In the genomic region with DNA sequence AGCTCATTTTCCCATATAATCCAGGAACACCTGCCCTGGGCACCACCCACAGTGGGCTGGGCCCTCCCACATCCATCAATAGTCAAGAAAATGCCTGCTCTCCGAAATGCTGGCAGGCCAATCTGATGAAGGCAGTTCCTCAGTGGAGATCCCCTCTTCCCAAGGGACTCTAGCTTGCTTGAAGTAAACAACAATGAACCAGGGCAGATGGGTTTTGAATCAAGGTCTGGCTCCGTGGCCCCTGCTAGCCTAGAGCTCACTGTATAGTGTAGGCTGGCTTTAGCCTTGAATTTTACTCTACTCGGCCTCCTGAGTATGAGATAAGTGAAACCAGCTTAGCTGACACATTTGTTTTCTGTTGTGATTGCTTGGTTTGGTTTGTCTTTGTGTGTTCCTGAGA, we compare ENCODE assay signal across 19 mouse cellular contexts. TPM values are rescaled to one million over a fixed set of nuclear protein-coding genes. Genes with fewer than 3 reads are reported as not detected.
A peak's percentile ranks its signal among the peaks of the same experiment; 100 is the strongest.
DNase-seq lines count a peak whose midpoint lies in the region; ATAC-seq and TF ChIP-seq lines count a peak whose summit lies in the region.
"Had no signal": no experiment of that assay in that cellular context is flagged by ENCODE, and none has a peak within 500 bp of the region (broad histone marks: within the 10 kb centered on the region; RNA-seq: fewer than 3 reads in every experiment).

No protein-coding gene starts in this region.

- no peaks in the 10 kb centered on the region for H3K4me1 ChIP-seq in embryonic facial prominence, embryonic 14.5 days (ENCODE audit: control insufficient read depth, insufficient read depth, low read length)
- H3K4me1 ChIP-seq in embryonic facial prominence, embryonic 10.5 days, result peaks cover 3% of the 10 kb centered on the region; the same call in 1 of the 2 replicates
- H3K4me1 ChIP-seq in spleen, adult 2 months (ENCODE audit: control insufficient read depth, insufficient read depth, insufficient read length), result peaks cover 25% of the 10 kb centered on the region; the same call in 1 of the 2 replicates
- H3K4me1 ChIP-seq in brown adipose tissue, adult 24 weeks (ENCODE audit: control insufficient read depth, insufficient read depth, insufficient read length, low read length), result no peaks in the 10 kb centered on the region; the same call in none of the 2 replicates
- H3K4me1 ChIP-seq: hindbrain, embryonic 12.5 days had no signal

- TF ChIP-seq POLR2A in spleen, adult 2 months (IDR thresholded peaks at IDR 0.05; ENCODE audit: low read depth, low read length), result no peak

- no peaks in the 10 kb centered on the region for H3K9me3 ChIP-seq in embryonic facial prominence, embryonic 14.5 days (ENCODE audit: control insufficient read depth, low read length)
- no peaks in the 10 kb centered on the region for H3K9me3 ChIP-seq in embryonic facial prominence, embryonic 10.5 days
- H3K9me3 ChIP-seq: forebrain, embryonic 12.5 days; heart, embryonic 12.5 days; hindbrain, embryonic 12.5 days had no signal

- H3K36me3 ChIP-seq in embryonic facial prominence, embryonic 14.5 days (ENCODE audit: control insufficient read depth, insufficient read depth, low read length), result no peaks in the 10 kb centered on the region
- H3K36me3 ChIP-seq in embryonic facial prominence, embryonic 10.5 days (replicated peaks), result no peaks in the 10 kb centered on the region
- no peaks in the 10 kb centered on the region for H3K36me3 ChIP-seq in spleen, adult 2 months (ENCODE audit: control insufficient read depth, insufficient read depth, low read length)
- no peaks in the 10 kb centered on the region for H3K36me3 ChIP-seq in splenic B cell, adult 2 months (ENCODE audit: control insufficient read depth, insufficient read depth, low read length, poor library complexity, severe bottlenecking)
- H3K36me3 ChIP-seq: forebrain, embryonic 12.5 days; heart, embryonic 12.5 days; hindbrain, embryonic 12.5 days had no signal

- H3K27me3 ChIP-seq in embryonic facial prominence, embryonic 14.5 days (replicated peaks; ENCODE audit: control insufficient read depth, insufficient read depth, low read length), result no peaks in the 10 kb centered on the region
- H3K27me3 ChIP-seq in embryonic facial prominence, embryonic 10.5 days (replicated peaks; ENCODE audit: low read depth, poor library complexity, severe bottlenecking), result no peaks in the 10 kb centered on the region
- H3K27me3 ChIP-seq in spleen, adult 2 months (ENCODE audit: control insufficient read depth, insufficient read depth, low read length), result no peaks in the 10 kb centered on the region
- H3K27me3 ChIP-seq in splenic B cell, adult 2 months (ENCODE audit: control insufficient read depth, insufficient read depth, low read length, poor library complexity, severe bottlenecking), result no peaks in the 10 kb centered on the region
- H3K27me3 ChIP-seq: forebrain, embryonic 12.5 days; heart, embryonic 12.5 days; hindbrain, embryonic 12.5 days; Patski had no signal

- H3K27ac ChIP-seq in embryonic facial prominence, embryonic 14.5 days (replicated peaks; ENCODE audit: low read depth, low read length), result no peak overlapping the region
- no peak overlapping the region for H3K27ac ChIP-seq in embryonic facial prominence, embryonic 10.5 days (replicated peaks)
- H3K27ac ChIP-seq in spleen, adult 2 months (ENCODE audit: insufficient read depth, low read length), result peak overlapping the region; percentile 91
- peak overlapping the region; percentile 20; the same call in 1 of the 2 replicates for H3K27ac ChIP-seq in brown adipose tissue, adult 24 weeks (replicated peaks; ENCODE audit: low read depth, low read length)
- H3K27ac ChIP-seq: forebrain, embryonic 12.5 days; hindbrain, embryonic 12.5 days had no signal

- no peak overlapping the region for H3K4me2 ChIP-seq in embryonic facial prominence, embryonic 14.5 days (ENCODE audit: low read depth, low read length)
- H3K4me2 ChIP-seq: forebrain, embryonic 12.5 days; heart, embryonic 12.5 days; hindbrain, embryonic 12.5 days had no signal

- ATAC-seq in embryonic facial prominence, embryonic 14.5 days (ENCODE audit: low read depth), result peak; percentile 64; the same call in 1 of the 2 replicates
- ATAC-seq: forebrain, embryonic 16.5 days; hindbrain, embryonic 16.5 days; Patski had no signal

- no peak overlapping the region for H3K9ac ChIP-seq in embryonic facial prominence, embryonic 14.5 days (ENCODE audit: low read depth, low read length)
- H3K9ac ChIP-seq: forebrain, embryonic 12.5 days; heart, embryonic 12.5 days; hindbrain, embryonic 12.5 days had no signal

- TF ChIP-seq CTCF in spleen, adult 2 months (IDR thresholded peaks at IDR 0.05; ENCODE audit: extremely low read depth, insufficient read depth, insufficient read length, insufficient replicate concordance), result no peak

- 53% methylated on average over 3 of the region's 3 CpGs for WGBS in embryonic facial prominence, embryonic 14.5 days
- WGBS in embryonic facial prominence, embryonic 10.5 days, result 71% methylated on average over 3 of the region's 3 CpGs
- WGBS in spleen, adult 2 months, result 51% methylated on average over 3 of the region's 3 CpGs

- H3K4me3 ChIP-seq in embryonic facial prominence, embryonic 14.5 days (ENCODE audit: low read depth, low read length), result no peak overlapping the region
- H3K4me3 ChIP-seq in embryonic facial prominence, embryonic 10.5 days, result no peak overlapping the region
- no peak overlapping the region for H3K4me3 ChIP-seq in spleen, adult 2 months (ENCODE audit: extremely low read depth, insufficient read depth, insufficient read length)
- no peak overlapping the region for H3K4me3 ChIP-seq in brown adipose tissue, adult 24 weeks (ENCODE audit: insufficient read depth, low read depth, low read length)
- H3K4me3 ChIP-seq: forebrain, embryonic 12.5 days; heart, embryonic 12.5 days; hindbrain, embryonic 12.5 days had no signal

- DNase-seq in embryonic facial prominence, embryonic 14.5 days (ENCODE audit: low spot score), result no peak
- DNase-seq in embryonic facial prominence, embryonic 10.5 days (ENCODE audit: low spot score), result no peak
- DNase-seq in spleen, adult 2 months (ENCODE audit: low read depth in 1 of 2, low spot score in 2 of 2), result no peak
- no peak for DNase-seq in spleen, adult 18-20 months
- peak; percentile 42 for DNase-seq in splenic B cell, adult 2 months (ENCODE audit: low read depth, low spot score)
- DNase-seq in kidney, adult 11 months, result no peak
- DNase-seq: adrenal gland, postnatal 25 days; cerebellum, adult 2 months; cerebellum, postnatal 10 days; gastrocnemius, postnatal 10 days; heart, postnatal 36 days had no signal

RNA-seq across cellular contexts. Expression of gene Hnrnpf, which starts 7.7 kb away (rescaled TPM):
- polyA plus RNA-seq in embryonic facial prominence, embryonic 14.5 days (2014; fragmentation: Nextera tagmentation; extraction: Ambion mirVana), result 583 and 637 TPM in 2 replicates
- 874 and 878 TPM in 2 replicates for polyA plus RNA-seq in embryonic facial prominence, embryonic 10.5 days (2016; fragmentation: Nextera tagmentation; extraction: Ambion mirVana)
- polyA plus RNA-seq in spleen, adult 2 months (2012; rRNA removed), result 141 and 143 TPM in 2 replicates
- 147 and 185 TPM in 2 replicates for polyA plus RNA-seq in brown adipose tissue, adult 24 weeks (2012; ENCODE audit: insufficient read depth, insufficient read length, missing spikeins)

RNA-seq across cellular contexts. Expression of gene Zfp239, which starts 30.5 kb away (rescaled TPM):
- polyA plus RNA-seq in embryonic facial prominence, embryonic 14.5 days (2014; fragmentation: Nextera tagmentation; extraction: Ambion mirVana), result 6.1 and 7.9 TPM in 2 replicates
- 13.1 and 13.6 TPM in 2 replicates for polyA plus RNA-seq in embryonic facial prominence, embryonic 10.5 days (2016; fragmentation: Nextera tagmentation; extraction: Ambion mirVana)
- 1.4 and 1.9 TPM in 2 replicates for polyA plus RNA-seq in spleen, adult 2 months (2012; rRNA removed)
- polyA plus RNA-seq in brown adipose tissue, adult 24 weeks (2012; ENCODE audit: insufficient read depth, insufficient read length, missing spikeins), result 0.36 and 0.71 TPM in 2 replicates

RNA-seq across cellular contexts. Expression of gene Fxyd4, which starts 45.1 kb away (rescaled TPM):
- 1.2 and 2.8 TPM in 2 replicates for polyA plus RNA-seq in embryonic facial prominence, embryonic 14.5 days (2014; fragmentation: Nextera tagmentation; extraction: Ambion mirVana)
- polyA plus RNA-seq in embryonic facial prominence, embryonic 10.5 days (2016; fragmentation: Nextera tagmentation; extraction: Ambion mirVana), result 2.5 and 3.8 TPM in 2 replicates
- polyA plus RNA-seq in spleen, adult 2 months (2012; rRNA removed), result not detected in 2 replicates
- polyA plus RNA-seq in brown adipose tissue, adult 24 weeks (2012; ENCODE audit: insufficient read depth, insufficient read length, missing spikeins), result not detected in 2 replicates
- polyA plus RNA-seq: adrenal gland, adult 2 months; cerebellum, adult 2 months had no signal

RNA-seq across cellular contexts. Expression of gene Zfp637, which starts 51.4 kb away (rescaled TPM):
- polyA plus RNA-seq in embryonic facial prominence, embryonic 14.5 days (2014; fragmentation: Nextera tagmentation; extraction: Ambion mirVana), result 116 and 134 TPM in 2 replicates
- 115 and 127 TPM in 2 replicates for polyA plus RNA-seq in embryonic facial prominence, embryonic 10.5 days (2016; fragmentation: Nextera tagmentation; extraction: Ambion mirVana)
- 13.7 and 14.9 TPM in 2 replicates for polyA plus RNA-seq in spleen, adult 2 months (2012; rRNA removed)
- 31.5 and 40.5 TPM in 2 replicates for polyA plus RNA-seq in brown adipose tissue, adult 24 weeks (2012; ENCODE audit: insufficient read depth, insufficient read length, missing spikeins)

Comparison
In these comparisons a context has a peak if more than half of its experiments do, and no peak if none do; other contexts are left out.
1. H3K27ac ChIP-seq: peak in spleen, adult 2 months (single experiment) and brown adipose tissue, adult 24 weeks (single experiment); none in embryonic facial prominence, embryonic 14.5 days (single experiment) and embryonic facial prominence, embryonic 10.5 days (single experiment).